Mouse (Mus musculus) small intestine, adult 2 months (tissue): ENCODE measurements at regions not wholly inside any gene's neighbourhood (a gene's known extent, or its start where the extent isn't known, plus 50 kb on each side); places are given as distances from the start of the nearest gene placed in this dataset.

Experiments
- CTCF ChIP-seq: fragments of 200-500 bp; IDR thresholded peaks from 2 replicates; pipeline ENCODE4 v1.5.1; 2012; ENCODE audit warnings: low read depth, mild to moderate bottlenecking, control low read depth, inconsistent platforms, low read length, moderate library complexity, mixed read lengths; ENCODE audit not compliant: insufficient replicate concordance, insufficient read length; ENCODE audit errors: extremely low read depth
- POLR2A ChIP-seq: fragments of 200-500 bp; IDR thresholded peaks from 2 replicates; pipeline ENCODE4 v1.6.1; 2012; ENCODE audit warnings: low read depth, mild to moderate bottlenecking, control low read depth, inconsistent platforms, low read length, moderate library complexity

- no peak for TF ChIP-seq POLR2A
- no peak for TF ChIP-seq CTCF
Observed at GRCm38 (mm10) chr14:100415099-100415498, 130.6 kb upstream of the Klf12 start.
